Mouse (Mus musculus) lung, postnatal 0 days (tissue): ENCODE data around the gene Osbp2.

Experiments used
- CTCF ChIP-seq: IDR thresholded peaks from 2 replicates; pipeline ENCODE4 v1.5.1; 2016; ENCODE audit warnings: antibody characterized with exemption, mild to moderate bottlenecking
- EP300 ChIP-seq: IDR thresholded peaks from 2 replicates; pipeline ENCODE4 v1.6.1; 2016; ENCODE audit warnings: antibody characterized with exemption, mild to moderate bottlenecking, control low read depth

DNA sequence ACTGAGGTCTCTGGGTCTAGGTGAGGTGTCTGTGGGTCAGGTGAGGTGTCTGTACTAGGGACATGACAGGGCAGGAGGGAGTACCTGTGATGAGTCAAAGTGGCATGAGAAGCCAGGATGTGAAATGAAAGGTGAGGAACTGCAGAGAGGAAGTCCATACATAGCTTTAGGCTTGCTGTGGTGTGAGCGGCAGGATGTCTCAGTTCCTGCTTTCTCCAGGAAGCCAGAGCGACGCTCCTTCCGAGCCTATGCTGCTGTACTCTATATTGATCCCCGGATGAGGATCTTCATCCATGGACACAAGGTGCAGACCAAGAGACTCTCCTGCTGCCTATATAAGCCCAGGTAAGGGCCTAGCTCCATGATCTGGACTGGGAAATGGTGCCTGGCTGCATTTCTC, 187.3 kb downstream of the Osbp2 start:
- TF ChIP-seq CTCF: no peak
- no peak for TF ChIP-seq EP300
